Mouse (Mus musculus) heart, embryonic 16.5 days (tissue): ENCODE measurements around the gene Txndc12. TPM values are rescaled to one million over a fixed set of nuclear protein-coding genes. Genes with fewer than 3 reads are reported as not detected.

Experiments used
- ATAC-seq: fragments of 200-750 bp; cut with Nextera tagmentation; replicated peaks from 2 replicates; pipeline ENCODE4 v1.8.0; 2017; ENCODE audit warnings: moderate number of reproducible peaks; ENCODE audit not compliant: insufficient read depth, low FRiP score; ENCODE audit errors: extremely low read depth
- H3K27ac ChIP-seq: fragments of 300-500 bp; sonication (generic); 2 replicates; pipeline ENCODE4 v1.5.1; 2014; ENCODE audit warnings: mild to moderate bottlenecking, low read length, control low read depth, moderate library complexity
- H3K27me3 ChIP-seq: fragments of 300-500 bp; sonication (generic); 2 replicates; pipeline ENCODE4 v1.6.1; 2014; ENCODE audit warnings: low read length, mixed read lengths; ENCODE audit not compliant: control insufficient read depth, insufficient read depth
- H3K36me3 ChIP-seq: fragments of 300-500 bp; sonication (generic); 2 replicates; pipeline ENCODE4 v1.6.1; 2014; ENCODE audit not compliant: control insufficient read depth, insufficient read depth
- H3K4me1 ChIP-seq: fragments of 300-500 bp; sonication (generic); 2 replicates; pipeline ENCODE4 v1.6.1; 2014; ENCODE audit warnings: low read length, mixed read lengths; ENCODE audit not compliant: control insufficient read depth, insufficient read depth
- H3K4me2 ChIP-seq: fragments of 300-500 bp; sonication (generic); 2 replicates; pipeline ENCODE4 v1.6.1; 2014; ENCODE audit warnings: low read depth, mild to moderate bottlenecking, control low read depth, low read length
- H3K4me3 ChIP-seq: fragments of 300-500 bp; sonication (generic); 2 replicates; pipeline ENCODE4 v1.5.1; 2014; ENCODE audit warnings: mild to moderate bottlenecking, control low read depth, low read length
- H3K9ac ChIP-seq: fragments of 300-500 bp; sonication (generic); 2 replicates; pipeline ENCODE4 v1.6.1; 2014; ENCODE audit warnings: low read length, control low read depth
- H3K9me3 ChIP-seq: fragments of 300-500 bp; sonication (generic); replicated peaks from 2 replicates; pipeline ENCODE4 v1.6.1; 2016; ENCODE audit warnings: low read length; ENCODE audit not compliant: control insufficient read depth
- WGBS: fragments of 180-500 bp; shearing (Covaris S2); extraction: QIAGEN DNeasy Blood & Tissue Kit; methylation state at CpG from one replicate; pipeline ENCODE4 v1.1.7; 2014; 5-methylcytosine and 5-hydroxymethylcytosine counted together
- polyA plus RNA-seq: library from polyadenylated mRNA; unstranded; fragments of >200 nt; fragmentation: Nextera tagmentation; extraction: Ambion mirVana; gene quantifications from 2 replicates; pipeline ENCODE4 v1.2.1, GENCODE M21; 2015

The Txndc12 gene
- polyA plus RNA-seq, 1 experiment from 2014 or later: 113 TPM

DNA sequence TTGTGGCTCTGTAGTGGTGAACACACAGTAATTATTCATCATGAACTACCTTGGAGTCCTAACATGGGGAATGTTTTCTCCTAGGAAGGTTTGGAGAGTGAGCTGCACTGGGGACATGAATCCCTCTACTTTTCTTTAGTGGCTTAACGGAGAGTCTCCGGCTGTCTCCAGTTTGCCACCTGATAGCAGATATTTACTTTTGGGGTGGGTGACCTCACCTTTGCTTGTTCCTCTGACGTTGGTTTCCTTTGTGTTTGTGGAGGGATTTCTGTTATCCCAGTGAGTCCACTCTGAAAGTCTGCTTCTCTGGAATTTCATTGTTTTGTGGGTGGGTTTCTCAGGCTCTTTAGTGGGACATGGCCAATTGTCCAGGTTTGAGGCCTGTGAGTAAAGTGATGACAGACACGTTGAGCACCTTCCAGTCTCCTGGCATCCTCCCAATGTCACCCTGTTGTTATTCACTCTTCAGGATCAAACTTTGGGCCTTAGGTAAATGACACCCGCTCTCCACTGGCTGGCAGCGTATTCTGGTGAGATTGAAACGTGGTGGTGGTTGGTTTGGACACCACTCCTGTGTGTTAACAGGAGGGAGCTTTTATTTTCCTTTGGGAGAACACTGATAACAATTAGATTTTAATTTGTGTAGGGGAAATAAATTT, 7.6 kb downstream of the Txndc12 start:
- no peak for ATAC-seq
- 59% methylated on average over 7 of the region's 7 CpGs for WGBS

DNA sequence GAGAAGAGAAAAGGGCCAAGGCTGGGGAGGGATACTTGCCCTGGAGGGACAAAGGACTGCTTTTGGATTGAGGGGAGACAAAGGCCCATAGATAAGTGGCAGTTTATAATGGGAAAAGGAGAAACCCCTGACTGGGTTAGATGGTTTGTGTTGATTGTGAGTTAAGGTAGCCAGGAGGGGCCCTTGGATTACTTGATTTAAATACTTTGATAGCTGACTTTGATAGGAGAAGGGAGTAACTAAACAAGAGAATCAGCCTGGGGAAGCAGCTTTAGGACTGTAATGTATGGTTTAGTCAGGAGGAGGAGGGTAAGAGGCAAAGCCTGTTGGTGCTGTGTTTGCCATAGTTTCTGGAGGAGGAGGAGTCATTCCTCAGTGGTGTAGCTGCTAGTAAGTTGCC, 8.9 kb downstream of the Txndc12 start:
- Histone ChIP-seq H3K9ac (no peak overlapping the region), H3K4me1 (peaks cover 10% of the 10 kb centered on the region)

More for the DNA sequence above, 7.6 kb downstream of the Txndc12 start:
- H3K4me1 ChIP-seq: peaks cover 17% of the 10 kb centered on the region
- no peak overlapping the region for H3K4me3 ChIP-seq
- no peak overlapping the region for H3K9ac ChIP-seq
- H3K27ac ChIP-seq: no peak overlapping the region
- H3K27me3 ChIP-seq: no peaks in the 10 kb centered on the region
- H3K4me2 ChIP-seq: no peak overlapping the region
- H3K9me3 ChIP-seq: no peaks in the 10 kb centered on the region
- H3K36me3 ChIP-seq: peaks cover 5% of the 10 kb centered on the region; the same call in 1 of the 2 replicates

DNA sequence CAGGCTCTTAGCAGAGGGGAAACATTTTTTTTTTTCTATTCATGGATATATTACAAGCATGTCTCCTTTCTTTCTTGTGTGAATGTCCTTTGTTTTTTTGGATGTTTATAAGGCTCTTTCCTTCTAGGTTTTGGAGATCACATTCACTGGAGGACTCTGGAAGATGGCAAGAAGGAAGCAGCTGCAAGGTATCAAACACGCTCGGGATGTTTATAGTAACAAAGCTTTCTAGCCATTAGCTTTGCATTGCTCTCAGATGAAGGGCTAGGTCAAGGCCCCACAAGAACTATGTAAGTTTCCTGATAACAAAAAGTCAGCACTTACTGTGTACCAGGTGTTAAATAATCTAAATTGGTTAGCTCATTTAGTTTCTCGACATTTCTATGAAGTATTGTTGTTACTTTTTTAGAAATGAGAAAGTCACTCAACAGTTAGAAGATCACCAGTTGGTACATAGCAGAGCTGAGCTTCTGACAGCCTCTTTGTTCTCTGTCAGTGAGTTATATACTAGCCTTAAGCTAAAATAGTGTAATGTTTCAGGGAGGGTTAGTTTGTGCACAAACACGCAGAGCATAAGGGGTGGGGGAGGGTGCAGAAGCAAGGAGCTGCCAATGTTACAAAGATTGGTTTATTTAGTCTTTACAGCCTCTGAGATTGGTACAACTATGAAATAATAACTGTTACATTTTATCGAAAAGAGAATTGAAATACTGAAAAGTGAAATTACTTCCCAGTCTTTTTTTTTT, 11.6 kb downstream of the Txndc12 start:
- Histone ChIP-seq H3K4me1 (peaks cover 13% of the 10 kb centered on the region), H3K9ac (no peak overlapping the region), H3K4me2 (no peak overlapping the region), H3K27me3 (no peaks in the 10 kb centered on the region), H3K9me3 (no peaks in the 10 kb centered on the region), H3K27ac (no peak overlapping the region), H3K4me3 (no peak overlapping the region), H3K36me3 (no peaks in the 10 kb centered on the region)
- ATAC-seq: no peak
- whole genome bisulfite sequencing: 72% methylated on average over 5 of the region's 5 CpGs

More for the DNA sequence above, 8.9 kb downstream of the Txndc12 start:
- Histone ChIP-seq H3K36me3 (peaks cover 5% of the 10 kb centered on the region; the same call in 1 of the 2 replicates), H3K9me3 (no peaks in the 10 kb centered on the region), H3K4me2 (no peak overlapping the region), H3K4me3 (no peak overlapping the region), H3K27ac (no peak overlapping the region), H3K27me3 (no peaks in the 10 kb centered on the region)
- ATAC-seq: no peak

DNA sequence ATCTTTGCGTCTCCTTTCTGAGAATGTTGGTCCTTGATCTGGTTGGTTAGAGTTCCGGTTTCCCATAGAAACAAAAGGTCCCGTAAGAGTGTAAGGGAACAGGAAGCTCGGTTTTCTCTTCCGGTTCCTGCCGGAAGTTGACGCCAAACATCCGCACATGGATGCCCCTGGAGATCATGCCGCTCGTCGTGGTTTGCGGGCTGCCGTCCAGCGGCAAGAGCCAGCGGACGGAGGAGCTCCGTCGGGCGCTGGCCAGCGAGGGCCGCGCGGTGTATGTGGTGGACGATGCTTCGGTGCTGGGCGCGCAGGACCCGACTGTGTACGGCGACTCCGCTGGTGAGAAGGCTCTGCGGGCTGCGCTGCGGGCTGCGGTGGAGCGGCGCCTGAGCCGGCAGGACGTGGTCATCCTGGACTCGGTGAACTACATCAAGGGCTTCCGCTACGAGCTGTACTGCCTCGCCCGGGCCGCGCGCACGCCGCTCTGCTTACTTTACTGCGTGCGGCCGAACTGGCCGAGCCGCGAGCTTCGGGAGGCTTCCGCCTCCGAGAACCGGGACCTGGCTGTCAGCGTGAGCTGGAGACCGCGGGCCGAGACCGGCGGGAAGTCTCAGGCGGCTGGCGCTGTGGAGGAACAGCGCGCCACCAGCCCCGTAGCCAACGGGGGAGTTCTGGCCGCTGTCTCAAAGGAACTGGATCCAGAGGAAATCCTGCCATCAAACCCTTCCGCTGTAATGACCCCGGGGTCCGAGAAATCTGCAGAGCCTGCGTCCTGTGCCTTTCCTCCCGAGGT, 13.5 kb downstream of the Txndc12 start, which contains the start of gene Kti12:
Kti12 (plus strand) TSS at position 71 of the 790 bp plus-strand sequence.
- Histone ChIP-seq H3K9ac (peak within 1 kb of the TSS; percentile 84), H3K9me3 (no peaks in the 10 kb centered on the region), H3K27ac (peak within 1 kb of the TSS; percentile 89), H3K4me3 (peak within 1 kb of the TSS; percentile 79), H3K36me3 (no peaks in the 10 kb centered on the region), H3K27me3 (no peaks in the 10 kb centered on the region), H3K4me2 (peak within 1 kb of the TSS; percentile 92), H3K4me1 (peaks cover 13% of the 10 kb centered on the region)
- WGBS: under 1% methylated on average over 77 of the region's 77 CpGs
- peak; percentile 87 for ATAC-seq

DNA sequence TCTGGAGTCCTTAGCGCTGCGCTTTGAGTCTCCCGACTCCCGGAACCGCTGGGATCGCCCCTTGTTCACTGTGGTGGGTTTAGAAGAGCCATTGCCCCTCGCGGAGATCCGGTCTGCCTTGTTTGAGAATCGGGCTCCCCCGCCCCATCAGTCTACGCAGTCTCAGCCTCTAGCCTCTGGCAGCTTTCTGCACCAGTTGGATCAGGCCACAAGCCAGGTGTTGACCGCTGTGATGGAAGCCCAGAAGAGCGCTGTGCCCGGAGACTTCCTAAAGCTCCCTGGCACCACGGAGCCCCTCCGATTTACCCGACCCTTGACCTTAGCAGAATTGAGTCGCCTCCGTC, 14.1 kb downstream of the Txndc12 start, which contains the start of gene A730015C16Rik:
A730015C16Rik (minus strand) TSS at position 115 of the 344 bp plus-strand sequence.
- peak within 1 kb of the TSS; percentile 89 for H3K27ac ChIP-seq
- 9% methylated on average over 20 of the region's 20 CpGs for WGBS
- ATAC-seq: peak; percentile 43
- no peaks in the 10 kb centered on the region for H3K36me3 ChIP-seq
- peak within 1 kb of the TSS; percentile 79 for H3K4me3 ChIP-seq
- no peaks in the 10 kb centered on the region for H3K9me3 ChIP-seq
- peak within 1 kb of the TSS; percentile 84 for H3K9ac ChIP-seq
- H3K27me3 ChIP-seq: no peaks in the 10 kb centered on the region
- peak within 1 kb of the TSS; percentile 92 for H3K4me2 ChIP-seq
- H3K4me1 ChIP-seq: peaks cover 13% of the 10 kb centered on the region

DNA sequence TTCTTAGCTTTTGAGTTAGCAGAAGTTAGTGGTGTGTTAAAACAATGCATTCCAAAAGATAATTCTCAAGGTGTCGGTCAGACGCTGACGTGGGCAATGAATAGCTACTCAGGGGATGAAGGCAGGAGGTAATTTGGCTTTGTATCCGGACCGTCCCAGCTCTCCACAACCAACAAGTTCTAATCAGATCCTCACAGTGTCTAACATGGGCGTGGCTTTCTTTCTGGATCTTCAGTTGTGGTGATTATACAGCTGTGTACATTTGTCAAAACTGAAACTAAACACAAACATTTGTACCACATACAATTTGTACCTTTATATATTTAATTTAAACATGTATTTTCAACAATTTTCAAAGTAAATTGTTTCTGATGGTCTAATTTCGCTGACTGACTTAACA, 32.4 kb downstream of the Txndc12 start:
- Histone ChIP-seq H3K4me3 (no peak overlapping the region), H3K9me3 (no peaks in the 10 kb centered on the region), H3K36me3 (peaks cover 7% of the 10 kb centered on the region), H3K4me1 (no peaks in the 10 kb centered on the region), H3K27me3 (no peaks in the 10 kb centered on the region), H3K9ac (no peak overlapping the region), H3K27ac (no peak overlapping the region), H3K4me2 (no peak overlapping the region)
- 60% methylated on average over 7 of the region's 7 CpGs for WGBS
- ATAC-seq: no peak

DNA sequence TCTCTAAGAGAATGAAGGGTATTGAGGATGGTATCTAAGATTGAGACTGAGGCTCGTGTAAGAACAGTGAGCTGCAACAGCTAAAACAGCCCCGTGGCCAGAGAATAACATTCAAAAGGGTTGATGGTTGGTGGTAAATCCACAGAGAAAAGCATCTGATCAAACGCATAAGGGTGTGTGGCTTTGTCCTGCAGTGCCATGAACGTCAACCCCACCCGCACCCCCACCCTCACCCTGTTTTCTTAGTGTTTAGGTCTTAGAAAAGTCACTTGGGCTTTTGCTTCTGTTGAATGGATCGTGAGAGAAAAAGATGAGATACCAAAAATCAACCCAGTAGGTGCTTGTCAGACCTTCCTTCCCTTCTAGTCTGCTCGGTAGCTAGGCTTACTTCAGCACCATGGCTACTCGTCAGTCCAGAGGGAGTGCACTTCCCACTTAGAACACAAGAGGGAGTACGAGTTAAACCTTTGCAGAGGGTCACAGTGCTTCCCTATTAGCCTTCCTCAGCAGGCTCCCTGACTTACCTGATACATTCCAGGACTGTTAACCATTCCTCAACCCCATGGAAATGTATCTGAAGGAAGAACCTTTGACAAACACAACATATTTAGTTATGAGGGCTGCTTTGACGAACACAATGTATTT, 35.5 kb downstream of the Txndc12 start:
- H3K9me3 ChIP-seq: no peaks in the 10 kb centered on the region
- H3K4me1 ChIP-seq: no peaks in the 10 kb centered on the region
- no peaks in the 10 kb centered on the region for H3K27me3 ChIP-seq
- ATAC-seq: peak; percentile 45; the same call in 1 of the 2 replicates
- peaks cover 1% of the 10 kb centered on the region; the same call in 1 of the 2 replicates for H3K36me3 ChIP-seq
- H3K4me3 ChIP-seq: no peak overlapping the region
- H3K9ac ChIP-seq: no peak overlapping the region
- H3K27ac ChIP-seq: no peak overlapping the region
- 35% methylated on average over 10 of the region's 10 CpGs for WGBS
- no peak overlapping the region for H3K4me2 ChIP-seq

DNA sequence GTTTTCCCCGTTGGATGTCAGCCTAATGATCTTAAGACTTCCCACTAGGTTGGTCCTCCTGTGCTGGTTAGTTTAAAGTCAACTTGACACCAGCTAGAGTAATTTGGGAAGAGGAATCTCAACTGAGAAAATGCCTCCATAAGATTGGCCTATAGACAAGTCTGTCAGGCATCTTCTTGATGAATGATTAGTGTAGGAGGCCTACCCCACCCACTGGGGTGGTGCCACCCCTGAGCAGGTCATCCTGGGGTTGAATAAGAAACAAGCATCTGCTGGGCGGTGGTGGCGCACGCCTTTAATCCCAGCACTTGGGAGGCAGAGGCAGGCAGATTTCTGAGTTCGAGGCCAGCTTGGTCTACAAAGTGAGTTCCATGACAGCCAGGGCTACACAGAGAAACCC, 39.3 kb downstream of the Txndc12 start:
- Histone ChIP-seq H3K36me3 (no peaks in the 10 kb centered on the region), H3K4me1 (no peaks in the 10 kb centered on the region), H3K27ac (no peak overlapping the region), H3K9ac (no peak overlapping the region), H3K4me2 (no peak overlapping the region), H3K27me3 (no peaks in the 10 kb centered on the region), H3K4me3 (no peak overlapping the region), H3K9me3 (no peaks in the 10 kb centered on the region)
- WGBS: 87% methylated on average over 5 of the region's 5 CpGs
- ATAC-seq: no peak
